In the genomic region with DNA sequence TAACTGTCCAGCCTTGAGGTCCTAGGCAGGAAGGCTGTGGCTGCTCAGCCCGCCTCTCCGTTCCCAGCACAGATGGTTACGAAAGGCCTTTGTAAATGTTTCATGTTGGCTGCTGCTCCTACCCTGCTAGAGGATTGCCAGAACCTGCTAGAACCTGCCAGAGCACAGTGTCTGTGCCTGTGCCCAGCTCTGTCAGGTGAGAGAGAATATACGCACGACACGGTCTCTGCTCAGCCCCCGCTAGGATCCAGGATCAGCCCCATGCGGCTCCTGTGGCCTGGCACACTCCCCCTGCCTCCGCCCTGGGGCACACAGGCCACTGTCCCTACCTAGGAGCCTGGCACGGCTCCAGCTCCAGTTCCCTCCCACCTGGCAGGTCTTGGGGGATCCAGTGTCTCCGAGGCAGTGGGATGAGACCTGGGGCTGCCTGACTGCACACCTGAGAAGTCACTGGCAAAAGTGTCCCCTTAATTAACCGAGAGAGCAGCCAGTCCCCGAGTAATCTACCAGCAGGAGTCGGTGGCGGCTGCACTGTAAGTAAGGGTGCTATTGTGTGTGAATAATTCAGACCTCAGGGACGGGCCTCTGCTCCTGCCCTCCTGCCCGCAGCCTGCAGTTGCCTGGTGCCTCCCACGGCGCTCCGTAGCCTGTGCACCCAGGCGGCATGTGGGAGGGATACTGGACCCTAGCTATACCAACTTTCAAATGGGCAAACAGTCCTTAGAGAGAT, we compare ENCODE assay signal across 9 mouse cellular contexts.
DNase-seq lines count a peak whose midpoint lies in the region; ATAC-seq and TF ChIP-seq lines count a peak whose summit lies in the region.
"Had no signal": no experiment of that assay in that cellular context is flagged by ENCODE, and none has a peak within 500 bp of the region (broad histone marks: within the 10 kb centered on the region; RNA-seq: fewer than 3 reads in every experiment).

No protein-coding gene starts in this region.

- H3K27me3 ChIP-seq in heart, embryonic 10.5 days (ENCODE audit: insufficient read depth, poor library complexity, severe bottlenecking): peaks cover 51% of the 10 kb centered on the region
- peaks cover 51% of the 10 kb centered on the region for H3K27me3 ChIP-seq in E14TG2a.4 (ENCODE audit: insufficient read depth, low read length)
- H3K27me3 ChIP-seq in hindbrain, embryonic 13.5 days: peaks cover 21% of the 10 kb centered on the region; the same call in 1 of the 2 replicates
- H3K27me3 ChIP-seq in midbrain, embryonic 13.5 days: peaks cover 15% of the 10 kb centered on the region; the same call in 1 of the 2 replicates
- H3K27me3 ChIP-seq in intestine, postnatal 0 days (replicated peaks; ENCODE audit: control insufficient read depth, insufficient read depth, low read length): no peaks in the 10 kb centered on the region

- H3K27ac ChIP-seq in heart, embryonic 10.5 days: 0 out of 2 replicates have a peak overlapping the region, but pooled peaks have one; percentile 8
- H3K27ac ChIP-seq in hindbrain, embryonic 13.5 days: peak overlapping the region; percentile 90
- H3K27ac ChIP-seq in midbrain, embryonic 13.5 days: peak overlapping the region; percentile 81
- H3K27ac ChIP-seq in intestine, postnatal 0 days (ENCODE audit: low read depth, low read length): no peak overlapping the region
- H3K27ac ChIP-seq: heart, adult 2 months had no signal

- WGBS in heart, embryonic 10.5 days: 82% methylated on average over 21 of the region's 21 CpGs
- 52% methylated on average over 21 of the region's 21 CpGs for WGBS in hindbrain, embryonic 13.5 days
- whole genome bisulfite sequencing in midbrain, embryonic 13.5 days: 53% methylated on average over 21 of the region's 21 CpGs
- WGBS in intestine, postnatal 0 days: 72% methylated on average over 21 of the region's 21 CpGs

- DNase-seq in heart, embryonic 10.5 days (ENCODE audit: low spot score): no peak
- DNase-seq in heart, postnatal 10 days: no peak
- peak; percentile 86 for DNase-seq in cerebellum, adult 9-11 months
- no peak for DNase-seq in natural killer cell, adult 2 months (ENCODE audit: low spot score in 2 of 2)

- no peak for TF ChIP-seq CTCF in E14TG2a.4 (conservative IDR thresholded peaks at IDR 0.05; ENCODE audit: low read length)
- no peak for TF ChIP-seq CTCF in intestine, postnatal 0 days (IDR thresholded peaks at IDR 0.05; ENCODE audit: low read depth)

- no peak overlapping the region for H3K4me3 ChIP-seq in heart, embryonic 10.5 days
- peak overlapping the region; percentile 57 for H3K4me3 ChIP-seq in E14TG2a.4 (replicated peaks; ENCODE audit: low read length)
- H3K4me3 ChIP-seq in hindbrain, embryonic 13.5 days: no peak overlapping the region
- H3K4me3 ChIP-seq in midbrain, embryonic 13.5 days (replicated peaks): no peak overlapping the region
- H3K4me3 ChIP-seq in intestine, postnatal 0 days (ENCODE audit: low read depth, low read length): no peak overlapping the region
- H3K4me3 ChIP-seq: heart, adult 2 months had no signal

- H3K9ac ChIP-seq in hindbrain, embryonic 13.5 days: peak overlapping the region; percentile 36; the same call in 1 of the 2 replicates
- 0 out of 2 replicates have a peak overlapping the region, but pooled peaks have one; percentile 7 for H3K9ac ChIP-seq in midbrain, embryonic 13.5 days (replicated peaks)
- H3K9ac ChIP-seq in intestine, postnatal 0 days (ENCODE audit: low read depth, low read length): no peak overlapping the region

- no peak overlapping the region for H3K4me2 ChIP-seq in hindbrain, embryonic 13.5 days
- no peak overlapping the region for H3K4me2 ChIP-seq in midbrain, embryonic 13.5 days (replicated peaks)
- no peak overlapping the region for H3K4me2 ChIP-seq in intestine, postnatal 0 days (replicated peaks; ENCODE audit: low read depth)

- peaks cover 73% of the 10 kb centered on the region for H3K4me1 ChIP-seq in heart, embryonic 10.5 days
- H3K4me1 ChIP-seq in E14TG2a.4 (replicated peaks; ENCODE audit: low read depth, low read length): peaks cover 63% of the 10 kb centered on the region
- H3K4me1 ChIP-seq in hindbrain, embryonic 13.5 days (replicated peaks): peaks cover 74% of the 10 kb centered on the region
- H3K4me1 ChIP-seq in midbrain, embryonic 13.5 days (replicated peaks): peaks cover 68% of the 10 kb centered on the region
- H3K4me1 ChIP-seq in intestine, postnatal 0 days (replicated peaks; ENCODE audit: control insufficient read depth, insufficient read depth, low read length): peaks cover 13% of the 10 kb centered on the region

- no peaks in the 10 kb centered on the region for H3K9me3 ChIP-seq in heart, embryonic 10.5 days
- no peaks in the 10 kb centered on the region for H3K9me3 ChIP-seq in E14TG2a.4 (ENCODE audit: low read length)
- H3K9me3 ChIP-seq in hindbrain, embryonic 13.5 days: no peaks in the 10 kb centered on the region
- no peaks in the 10 kb centered on the region for H3K9me3 ChIP-seq in midbrain, embryonic 13.5 days
- H3K9me3 ChIP-seq in intestine, postnatal 0 days (ENCODE audit: control insufficient read depth): no peaks in the 10 kb centered on the region

- no peaks in the 10 kb centered on the region for H3K36me3 ChIP-seq in heart, embryonic 10.5 days
- H3K36me3 ChIP-seq in E14TG2a.4 (ENCODE audit: insufficient read depth, low read length): no peaks in the 10 kb centered on the region
- no peaks in the 10 kb centered on the region for H3K36me3 ChIP-seq in hindbrain, embryonic 13.5 days
- no peaks in the 10 kb centered on the region for H3K36me3 ChIP-seq in midbrain, embryonic 13.5 days
- no peaks in the 10 kb centered on the region for H3K36me3 ChIP-seq in intestine, postnatal 0 days (ENCODE audit: control insufficient read depth, insufficient read depth)

- no peak for ATAC-seq in hindbrain, embryonic 13.5 days (ENCODE audit: low FRiP score)
- no peak for ATAC-seq in midbrain, embryonic 13.5 days
- ATAC-seq in intestine, postnatal 0 days: no peak

- intact Hi-C loops in heart, postnatal 10 days (cut with DNase I): no loop called here
